Mouse (Mus musculus): ENCODE results near the gene Ctsd.

The Ctsd gene

GRCm38 (mm10) chr7:142400112-142400749, 12.4 kb upstream of the Ctsd start:
- DNase-seq (ENCODE audit: low read depth, low spot score), result no peak

- DNase-seq (ENCODE audit: low read depth, low spot score), result no peak
Measured at GRCm38 (mm10) chr7:142399250-142399649, 11.4 kb upstream of the Ctsd start.

DNA sequence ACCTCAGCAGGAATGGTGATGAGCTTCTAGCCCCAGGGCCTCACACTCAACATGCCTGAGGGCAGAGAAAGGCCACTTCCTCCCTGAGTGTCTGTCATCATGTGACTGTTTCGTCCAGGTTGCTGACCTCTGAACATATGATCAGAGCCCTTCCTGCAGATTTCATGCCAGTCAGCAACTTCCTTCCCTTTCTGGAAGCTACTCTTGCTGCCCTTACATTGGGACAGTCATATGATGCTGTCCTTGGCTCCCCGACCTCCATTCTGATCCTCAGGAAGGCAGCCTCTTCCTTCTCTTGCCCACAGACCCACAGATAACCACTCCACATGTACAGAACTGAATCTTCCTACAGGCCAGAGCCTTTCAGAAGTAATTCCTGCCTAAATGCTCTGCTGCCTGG, 10.2 kb upstream of the Ctsd start:
- DNase-seq (ENCODE audit: low read depth, low spot score), result no peak

DNA sequence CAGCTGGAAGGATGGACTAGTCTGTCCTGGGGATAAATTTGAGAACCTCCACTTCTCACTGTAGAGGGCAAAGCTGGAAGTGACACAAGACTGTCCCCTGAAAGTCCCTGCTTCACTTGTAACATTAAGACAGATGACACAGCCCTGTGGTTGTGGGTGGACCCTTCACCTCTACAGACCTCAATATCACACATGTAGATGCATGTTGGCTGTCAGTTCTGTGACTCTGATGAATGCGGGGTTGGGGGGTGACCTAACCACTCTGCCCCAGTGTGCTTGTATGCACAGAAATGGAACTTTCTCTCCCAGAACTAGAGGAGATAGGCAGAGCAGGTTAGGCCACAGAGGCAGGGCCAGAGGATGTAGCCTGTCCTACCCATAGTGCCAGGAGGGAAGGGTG, 8.8 kb upstream of the Ctsd start:
- DNase-seq (ENCODE audit: low read depth, low spot score), result no peak

DNA sequence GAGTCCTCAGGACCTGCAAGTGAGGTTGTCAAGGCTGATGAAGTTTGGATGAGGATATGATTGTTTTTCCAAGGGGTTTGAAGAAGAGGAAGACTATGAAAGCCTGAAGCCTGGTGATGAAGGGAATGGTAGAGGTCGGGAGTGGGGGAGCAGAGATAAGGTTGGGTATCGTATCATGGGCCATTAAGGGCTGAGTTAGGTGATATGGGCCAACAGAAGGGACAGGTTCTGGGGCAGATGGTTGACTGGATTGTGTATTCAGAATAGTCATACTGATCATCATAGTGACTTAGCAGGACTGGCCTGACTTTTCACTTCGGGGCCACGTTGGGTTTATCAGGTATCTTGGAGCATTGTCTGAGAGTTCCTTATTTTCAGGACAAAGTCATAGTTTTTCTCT, 7.6 kb upstream of the Ctsd start:
- DNase-seq (ENCODE audit: low read depth, low spot score), result no peak

GRCm38 (mm10) chr7:142394261-142395190, 6.7 kb upstream of the Ctsd start:
- DNase-seq (ENCODE audit: low read depth, low spot score), result no peak

GRCm38 (mm10) chr7:142393191-142393590, 5.4 kb upstream of the Ctsd start:
- peak; percentile 56 for DNase-seq (ENCODE audit: low read depth, low spot score)

GRCm38 (mm10) chr7:142391609-142392008, 3.8 kb upstream of the Ctsd start:
- DNase-seq (ENCODE audit: low read depth, low spot score), result no peak

- no peak for DNase-seq (ENCODE audit: low read depth, low spot score)
Measured at GRCm38 (mm10) chr7:142391108-142391507, 3.3 kb upstream of the Ctsd start.

GRCm38 (mm10) chr7:142389961-142390650, 2.3 kb upstream of the Ctsd start:
- no peak for DNase-seq (ENCODE audit: low read depth, low spot score)

GRCm38 (mm10) chr7:142388740-142389139, 902 bp upstream of the Ctsd start:
- DNase-seq (ENCODE audit: low read depth, low spot score), result no peak

DNA sequence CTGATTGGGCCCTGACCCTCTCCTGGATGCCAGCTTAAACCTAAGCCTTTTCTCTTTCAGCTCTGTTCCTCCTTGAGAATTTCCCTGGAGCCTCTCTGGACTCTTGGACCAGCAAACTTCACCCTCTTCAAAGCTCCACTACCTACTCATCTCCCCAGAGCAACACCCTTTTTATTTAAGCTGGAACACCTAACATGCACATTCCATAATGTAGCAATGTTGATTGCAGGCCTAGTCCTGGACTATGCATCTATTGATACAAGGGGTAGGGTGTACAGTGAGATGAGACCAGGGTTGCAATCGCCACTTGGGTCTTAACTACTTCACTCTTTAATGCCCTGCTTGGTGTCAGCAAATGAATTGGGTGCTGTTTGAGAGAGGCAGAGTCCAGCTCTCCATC, 360 bp upstream of the Ctsd start:
- DNase-seq (ENCODE audit: low read depth, low spot score), result no peak

DNA sequence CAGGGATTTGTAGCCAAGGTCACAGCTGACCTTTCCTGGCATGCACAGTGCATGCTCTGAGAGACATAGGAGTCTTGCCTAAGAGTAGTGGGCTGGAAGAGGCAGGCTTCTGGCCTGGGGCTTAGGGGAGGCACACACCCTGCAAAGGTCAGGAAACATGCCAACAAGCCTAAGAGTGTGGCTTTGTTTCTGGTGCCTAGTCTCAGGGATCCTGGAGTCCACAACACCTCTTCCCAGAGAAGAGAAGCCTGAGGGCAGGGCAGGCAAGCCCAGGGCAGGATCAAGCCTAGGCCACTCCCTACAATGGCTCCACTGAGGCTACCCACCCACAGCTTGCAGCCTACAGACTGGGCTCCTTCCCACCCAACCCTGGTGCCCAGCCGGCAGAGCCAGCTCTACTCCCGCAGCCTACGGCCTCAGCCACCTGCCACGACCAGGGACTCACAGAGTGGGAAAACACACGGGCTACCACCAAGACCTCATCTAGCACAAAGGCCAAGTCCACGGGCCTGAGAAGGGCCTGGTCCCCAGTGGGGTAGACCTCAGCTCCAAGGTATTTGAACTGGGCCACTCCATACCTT, 1.1 kb downstream of the Ctsd start:
- DNase-seq (ENCODE audit: low read depth, low spot score), result no peak

GRCm38 (mm10) chr7:142385742-142386403, 2.0 kb downstream of the Ctsd start:
- DNase-seq (ENCODE audit: low read depth, low spot score), result no peak

DNA sequence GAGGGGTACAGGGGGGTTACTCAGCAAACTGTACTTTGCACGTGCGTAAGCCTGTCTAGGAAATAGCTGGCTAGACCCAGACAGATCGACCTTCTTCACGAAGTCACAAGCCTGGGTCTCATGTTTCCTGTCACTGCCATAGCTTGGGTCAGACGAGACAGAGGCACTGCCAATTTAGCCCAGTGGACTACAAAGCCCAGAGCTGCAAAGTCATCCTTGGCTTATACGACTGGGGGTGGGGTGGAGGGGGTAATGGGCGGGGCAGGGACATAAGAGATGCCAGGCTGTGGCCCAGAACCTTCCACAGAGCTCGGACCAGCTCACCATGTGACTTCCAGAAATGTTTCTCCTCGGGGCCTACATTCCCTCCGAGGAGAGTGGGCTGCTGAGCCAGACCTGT, 3.5 kb downstream of the Ctsd start:
- no peak for DNase-seq (ENCODE audit: low read depth, low spot score)

DNA sequence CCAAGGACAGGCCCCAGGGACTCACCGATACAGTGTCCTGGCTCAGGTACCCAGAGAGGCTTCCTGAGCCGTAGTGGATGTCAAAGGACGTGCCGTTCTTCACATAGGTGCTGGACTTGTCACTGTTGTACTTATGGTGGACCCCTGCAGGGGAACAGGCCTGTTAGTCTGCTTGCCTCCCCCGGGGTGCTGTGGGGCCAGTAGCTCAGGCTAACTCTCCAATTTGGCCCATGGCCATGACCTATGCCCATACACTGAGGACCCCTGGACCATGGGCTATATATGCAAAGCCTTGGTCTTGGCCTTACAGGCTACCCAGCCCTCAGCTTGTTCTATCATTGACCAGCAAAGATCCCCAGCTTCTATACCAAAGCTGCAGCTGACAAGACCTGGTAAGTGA, 5.3 kb downstream of the Ctsd start, which contains the start of gene Gm49369:
TSS of gene Gm49369 (minus strand) at position 101 of the 400 bp plus-strand sequence.
- DNase-seq (ENCODE audit: low read depth, low spot score), result no peak

GRCm38 (mm10) chr7:142381175-142381574, 6.7 kb downstream of the Ctsd start:
- peak; percentile 74 for DNase-seq (ENCODE audit: low read depth, low spot score)

DNA sequence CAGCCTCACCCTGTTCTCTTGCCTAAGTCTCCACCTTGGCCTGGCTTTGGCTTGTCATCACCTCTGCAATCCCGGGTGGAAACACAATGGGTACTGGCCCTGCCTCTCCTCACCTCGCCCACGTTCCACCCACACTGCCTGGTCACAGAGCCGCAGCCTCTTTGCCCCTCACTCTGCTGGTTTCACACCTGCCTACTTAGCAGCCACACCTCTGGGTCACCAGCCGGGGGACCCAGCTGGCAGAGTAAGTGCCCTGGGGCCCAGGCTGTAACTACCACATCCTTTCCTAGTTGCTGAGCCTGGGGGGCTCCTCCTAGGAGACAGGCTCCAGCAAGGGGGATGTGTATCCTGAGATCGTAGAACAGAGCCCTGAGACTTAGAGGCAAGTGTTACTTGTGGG, 8.7 kb downstream of the Ctsd start:
- DNase-seq (ENCODE audit: low read depth, low spot score), result peak; percentile 65

DNA sequence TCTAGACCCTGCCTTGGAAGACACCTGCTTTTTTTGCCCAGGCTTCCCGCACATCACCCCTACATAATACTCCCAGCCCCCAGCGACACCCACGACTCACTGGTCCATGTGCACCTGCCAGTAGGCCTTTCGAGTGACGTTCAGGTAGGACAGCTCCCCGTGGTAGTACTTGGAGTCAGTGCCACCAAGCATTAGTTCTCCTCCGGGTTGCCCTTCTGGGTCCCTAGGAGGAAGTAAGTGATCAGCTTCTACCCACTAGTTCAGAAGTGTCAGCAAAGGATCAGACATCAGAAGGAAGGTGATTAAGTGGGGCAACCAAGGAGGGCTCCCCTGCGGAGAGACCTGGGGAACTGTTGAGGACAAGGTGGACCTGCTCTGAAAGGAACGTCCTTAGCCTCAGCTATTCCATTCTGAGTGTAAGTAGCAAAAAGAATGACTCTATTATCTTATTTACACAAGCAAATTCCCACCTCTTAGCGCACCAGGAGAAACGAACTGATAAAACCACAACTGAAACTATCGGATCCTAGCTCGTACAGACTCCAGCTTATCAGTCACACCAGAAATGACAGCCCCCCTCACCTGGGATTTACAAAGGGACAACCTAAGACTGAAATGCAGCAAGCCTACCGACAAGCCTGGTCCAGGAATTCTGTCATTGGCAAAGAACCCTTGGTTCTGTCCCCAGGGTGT, 10.5 kb downstream of the Ctsd start:
- DNase-seq (ENCODE audit: low read depth, low spot score), result no peak

DNA sequence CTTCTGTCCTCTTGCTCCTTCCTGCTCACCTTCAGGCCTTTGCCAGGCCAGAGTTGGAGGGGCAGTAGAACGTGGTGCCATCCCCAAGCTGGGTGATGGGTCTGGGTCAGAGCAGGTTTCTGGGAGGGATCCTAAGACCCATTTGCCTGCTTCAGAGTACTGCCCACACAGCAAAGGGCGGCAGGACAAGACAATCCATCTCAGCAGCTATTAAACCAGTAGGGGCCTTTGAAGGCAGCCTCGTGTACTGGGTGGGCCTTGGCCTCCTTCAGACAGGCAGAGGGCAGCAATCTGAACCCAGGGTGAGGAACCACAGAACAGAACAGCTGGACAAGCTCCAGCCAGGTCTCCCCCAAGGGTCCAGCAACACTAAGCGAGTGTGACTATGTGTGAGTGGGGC, 11.7 kb downstream of the Ctsd start:
- no peak for DNase-seq (ENCODE audit: low read depth, low spot score)

- no peak for DNase-seq (ENCODE audit: low read depth, low spot score)
Measured at GRCm38 (mm10) chr7:142375261-142375724, 12.5 kb downstream of the Ctsd start.

Data from CD4-positive helper T cell, adult 2 months (primary cell).